Mouse (Mus musculus): ENCODE data around the gene Zfp866.

The Zfp866 gene

DNA sequence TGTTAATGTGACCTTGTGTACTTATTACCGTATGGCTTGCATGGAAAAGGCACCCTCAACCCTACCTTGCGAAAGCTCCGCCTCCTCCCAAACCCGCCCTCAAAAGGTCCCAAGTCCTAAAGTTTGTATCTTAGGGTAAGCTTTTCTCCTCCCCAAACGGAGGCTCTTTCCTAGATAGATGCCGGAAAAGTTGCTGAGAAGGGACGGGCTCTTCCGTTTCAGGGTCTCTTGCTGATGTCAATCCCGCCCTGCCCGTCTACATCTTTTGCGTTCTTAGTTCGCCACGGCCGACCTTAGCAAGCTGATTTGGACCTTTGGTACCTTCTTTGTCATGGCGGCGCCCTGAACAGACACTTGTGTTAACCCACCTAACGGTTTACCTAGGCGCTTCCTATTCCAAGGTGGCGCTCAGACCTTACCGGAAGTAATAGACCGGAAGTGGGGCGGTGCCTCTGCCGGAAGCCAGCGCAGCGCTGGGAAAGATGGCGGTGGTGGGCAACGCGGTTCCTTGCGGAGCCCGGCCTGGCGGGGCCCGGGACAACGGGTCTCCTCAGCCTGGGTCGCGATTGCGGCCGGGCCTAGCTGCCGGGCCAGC, at the start of gene Zfp866, which contains the start of gene Atp13a1:
TSS of gene Zfp866 (minus strand) at position 406 of the 595 bp plus-strand sequence.
TSS of gene Atp13a1 (plus strand) at position 391 of the 595 bp plus-strand sequence.
- DNase-seq: peak; percentile 93

DNA sequence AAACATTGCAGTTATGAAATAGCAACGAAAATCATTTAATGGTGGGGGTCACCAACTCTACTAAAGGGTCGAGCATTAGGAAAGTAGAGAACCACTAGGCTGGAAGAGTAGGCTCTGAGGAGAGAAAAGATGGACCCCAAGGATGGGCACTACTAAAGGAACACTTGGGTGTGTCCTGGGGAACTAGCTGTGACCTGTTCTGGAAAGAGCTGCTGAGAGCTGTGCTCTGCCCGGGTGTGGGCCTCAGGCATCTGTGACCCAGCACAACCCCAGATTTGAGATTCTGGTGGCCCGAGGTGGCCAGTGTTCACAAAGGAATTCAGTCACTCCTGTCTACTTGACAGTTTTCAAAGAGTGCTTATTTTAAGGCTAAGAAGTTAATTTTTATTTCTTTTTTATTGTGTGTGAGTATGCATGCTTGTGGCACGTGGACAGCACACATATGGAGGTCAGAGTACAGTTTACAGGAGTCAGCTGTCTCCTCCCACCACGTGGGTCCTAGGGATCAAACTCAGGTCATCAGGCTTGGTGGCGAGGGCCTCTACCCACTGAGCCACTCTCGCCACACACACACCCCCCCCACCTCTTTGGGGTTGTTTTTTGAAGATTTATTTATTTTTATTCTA, 46.2 kb upstream of the Zfp866 start:
- DNase-seq: peak; percentile 57

DNA sequence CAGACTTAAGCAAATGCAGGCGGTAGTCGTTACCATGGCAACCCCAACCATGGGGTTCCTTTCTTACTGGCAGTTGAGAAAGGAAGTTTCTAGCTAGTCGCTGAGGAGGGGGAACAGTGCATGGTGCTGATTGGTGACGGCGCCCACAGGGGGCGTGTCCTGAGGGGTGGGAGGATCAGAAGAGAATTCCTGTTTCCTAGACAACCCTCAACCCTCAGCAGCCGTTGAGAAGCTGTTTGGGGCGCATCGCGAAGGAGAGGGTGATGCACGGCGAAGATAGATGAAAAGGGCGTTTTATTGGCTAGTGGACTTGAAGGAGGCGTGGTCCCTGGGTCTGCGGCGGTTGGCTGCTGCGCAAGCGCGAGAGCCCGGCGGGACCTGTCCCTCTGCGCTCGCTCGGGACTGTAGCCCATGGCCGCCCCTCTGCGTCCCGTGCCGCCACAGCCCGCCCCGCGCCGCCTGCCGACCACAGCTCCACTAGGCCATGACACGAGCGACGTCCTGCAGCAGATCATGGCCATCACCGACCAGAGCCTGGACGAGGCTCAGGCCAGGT, 41.4 kb upstream of the Zfp866 start, which contains the start of gene Pbx4:
TSS of gene Pbx4 (plus strand) at position 194 of the 556 bp plus-strand sequence.
- DNase-seq: peak; percentile 91

DNA sequence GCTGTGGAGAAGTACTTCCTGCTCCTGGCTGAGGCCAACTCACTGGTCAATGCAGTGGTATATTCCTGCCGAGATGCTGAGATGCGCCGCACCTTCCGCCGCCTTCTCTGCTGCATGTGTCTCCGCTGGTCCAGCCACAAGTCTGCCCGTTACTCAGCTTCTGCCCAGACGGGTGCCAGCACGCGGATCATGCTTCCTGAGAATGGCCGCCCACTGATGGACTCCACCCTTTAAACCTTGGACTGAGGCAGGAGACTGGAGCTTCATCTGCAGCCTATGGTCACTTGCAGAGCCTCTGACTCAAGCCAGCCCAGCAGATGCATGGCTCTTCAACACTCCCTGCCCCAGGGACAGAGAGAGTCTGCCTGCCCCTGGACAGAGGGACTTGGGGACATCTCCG, 35.4 kb upstream of the Zfp866 start:
- DNase-seq: no peak

DNA sequence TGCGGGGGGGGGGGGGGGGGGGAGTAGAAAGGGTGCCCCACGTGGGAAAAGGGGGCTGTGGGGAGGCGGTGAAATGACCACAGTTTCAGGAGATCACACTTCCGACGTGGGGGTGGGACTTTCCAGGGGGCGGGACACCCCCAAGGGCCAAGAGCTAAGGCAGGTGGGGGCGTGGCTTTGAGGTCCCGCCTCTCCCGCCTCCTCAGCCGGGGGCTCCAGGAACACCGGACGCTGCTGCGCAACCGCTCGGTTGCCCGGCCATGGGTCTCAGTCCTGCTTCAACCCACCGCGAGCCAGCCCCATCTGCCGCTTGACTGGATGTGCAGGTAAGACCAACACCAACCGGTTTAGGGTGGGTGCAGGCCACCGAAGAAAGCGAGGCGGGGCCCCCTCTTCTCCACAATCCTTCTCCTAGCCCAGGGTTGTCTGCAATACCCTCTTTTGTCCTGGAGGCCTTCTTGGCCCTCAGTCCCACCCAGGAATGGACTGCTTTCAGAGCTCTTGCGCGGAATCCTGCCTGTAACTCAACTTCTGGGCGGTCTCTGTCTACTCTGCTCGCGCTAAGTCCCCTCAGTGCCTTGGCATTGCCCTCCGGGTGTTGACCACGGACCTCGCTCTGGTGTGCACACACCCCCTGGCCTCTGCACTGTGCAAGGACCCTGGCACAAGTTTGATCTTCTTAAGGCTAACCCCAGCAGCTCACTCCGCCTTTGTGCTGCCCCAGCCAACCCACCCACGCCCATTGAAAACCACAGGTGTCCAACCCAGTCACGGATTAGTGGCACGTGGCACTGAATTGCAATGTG, 31.6 kb upstream of the Zfp866 start, which contains the start of gene Lpar2:
TSS of gene Lpar2 (plus strand) at position 44 of the 806 bp plus-strand sequence.
- DNase-seq: peak; percentile 88

DNA sequence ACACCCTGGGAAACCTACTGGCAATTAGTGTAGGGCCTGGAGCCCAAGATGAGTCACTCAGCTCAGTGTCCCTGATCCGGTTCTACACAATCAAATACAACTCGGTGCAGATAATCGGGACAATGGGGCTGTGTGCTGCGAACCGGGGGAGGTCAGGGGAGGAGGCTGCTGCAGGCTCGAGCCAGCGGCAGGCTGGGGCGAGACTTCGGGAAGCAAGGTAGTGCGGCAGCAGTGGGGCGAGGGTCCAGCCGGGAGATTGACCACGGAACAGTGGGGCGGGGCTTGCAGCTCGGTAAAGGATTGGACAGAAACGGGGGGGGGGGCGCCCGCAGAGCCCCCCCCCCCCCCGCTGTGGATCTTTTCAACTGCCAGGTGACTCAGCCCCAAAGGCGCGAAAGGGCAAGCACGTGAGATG, 31.0 kb upstream of the Zfp866 start:
- DNase-seq: peak; percentile 76

DNA sequence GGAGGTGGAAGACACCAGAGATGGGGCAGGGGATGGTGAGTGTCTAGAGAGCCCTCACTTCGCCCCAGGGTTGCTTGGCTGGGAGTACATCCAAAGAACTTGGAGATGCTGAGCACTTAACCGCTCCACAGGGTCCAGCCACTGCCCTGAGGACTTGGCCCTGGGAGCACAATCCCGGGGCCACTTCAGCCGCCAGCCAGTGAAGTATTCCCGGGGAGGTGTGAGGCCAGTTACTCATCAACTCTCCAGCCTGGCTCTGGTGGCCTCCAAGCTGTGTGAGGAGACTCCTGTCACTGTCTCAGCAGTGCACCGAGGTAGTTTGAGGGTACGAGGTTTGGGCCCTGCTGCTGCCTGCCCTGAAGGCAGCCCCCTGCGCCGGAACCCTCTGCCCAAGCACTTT, 29.5 kb upstream of the Zfp866 start:
- DNase-seq: peak; percentile 67

DNA sequence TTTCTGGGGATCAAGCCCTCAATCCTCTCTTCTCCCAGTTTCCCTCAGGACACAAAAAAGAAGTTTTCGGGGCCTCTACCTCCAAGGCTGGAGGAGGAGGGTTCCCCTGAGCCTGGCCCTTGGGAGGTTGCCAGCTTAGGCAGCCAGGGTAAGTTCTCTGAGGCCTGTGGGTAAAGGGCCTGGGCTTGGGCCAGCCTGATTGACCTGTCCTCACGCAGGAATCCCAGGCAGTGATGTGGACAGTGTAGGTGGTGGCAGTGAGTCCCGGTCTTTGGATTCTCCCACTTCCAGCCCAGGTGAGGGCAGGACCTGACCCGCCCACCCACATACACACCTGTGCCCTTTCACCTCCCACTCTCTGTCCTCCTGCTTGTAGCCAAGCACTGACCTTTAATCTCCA, 24.4 kb upstream of the Zfp866 start:
- no peak for DNase-seq

DNA sequence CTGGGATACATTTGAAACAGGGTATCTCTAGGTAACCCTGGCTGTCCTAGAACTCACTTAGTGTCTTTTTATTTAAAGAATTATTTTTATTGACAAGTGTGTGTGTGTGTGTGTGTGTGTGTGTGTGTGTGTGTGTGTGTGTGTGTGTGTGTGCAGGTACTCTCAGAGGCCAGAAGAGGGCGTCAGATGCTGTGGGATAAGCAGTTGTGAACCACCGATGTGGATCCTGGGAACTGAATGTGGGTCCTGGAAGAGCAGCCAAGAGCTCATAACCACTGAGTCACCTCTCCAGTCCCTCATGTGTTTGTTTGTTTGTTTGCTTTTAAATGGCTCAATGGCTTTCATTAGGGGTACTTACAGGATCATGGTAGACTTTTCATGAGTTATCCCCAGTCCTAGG, 23.9 kb upstream of the Zfp866 start:
- DNase-seq: no peak

DNA sequence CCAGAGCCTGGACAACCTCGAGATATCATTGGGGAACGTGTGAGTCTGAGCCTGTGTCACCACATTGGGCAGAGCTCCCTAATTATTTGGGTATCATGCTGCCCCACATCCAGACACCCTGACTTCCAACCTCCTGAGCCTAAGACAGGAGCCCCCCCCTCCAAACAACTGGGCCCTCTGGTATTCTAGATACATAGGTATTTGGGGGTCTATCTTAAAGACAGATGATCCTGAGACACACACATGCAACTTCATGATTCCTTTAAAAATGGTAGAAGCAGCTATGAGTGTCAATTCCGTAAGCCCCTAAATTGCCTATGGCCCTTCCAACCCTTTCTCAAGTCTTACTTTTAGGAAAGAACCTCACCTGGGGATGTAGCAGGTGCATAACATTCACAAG, 18.8 kb upstream of the Zfp866 start:
- DNase-seq: no peak

DNA sequence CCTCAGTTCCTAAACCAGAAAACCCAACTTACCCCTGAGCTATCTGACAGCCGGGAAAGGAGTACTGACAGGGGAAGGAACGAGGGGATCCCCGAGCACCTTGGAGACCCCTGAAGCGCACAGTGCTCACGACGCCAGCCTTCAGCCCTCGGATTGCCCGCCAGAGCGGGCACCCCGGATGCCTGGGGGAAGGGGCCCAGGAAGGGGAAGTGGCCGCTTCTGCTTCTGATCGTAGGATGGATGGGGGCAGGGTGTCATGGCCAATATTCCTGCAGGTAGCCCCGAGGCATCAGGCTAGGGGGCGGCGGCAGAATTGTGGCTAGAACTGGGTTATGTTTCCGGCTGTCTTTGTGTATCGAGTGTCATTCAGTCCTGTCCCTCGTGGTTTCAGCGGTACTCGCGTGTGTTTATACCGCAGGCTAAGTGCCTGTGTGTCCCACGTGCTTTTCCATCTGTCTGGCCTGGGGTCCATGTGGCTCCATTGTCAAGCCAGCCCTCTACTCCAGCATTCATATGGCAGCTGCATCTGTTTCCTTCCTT, 18.0 kb upstream of the Zfp866 start:
- DNase-seq: peak; percentile 46

DNA sequence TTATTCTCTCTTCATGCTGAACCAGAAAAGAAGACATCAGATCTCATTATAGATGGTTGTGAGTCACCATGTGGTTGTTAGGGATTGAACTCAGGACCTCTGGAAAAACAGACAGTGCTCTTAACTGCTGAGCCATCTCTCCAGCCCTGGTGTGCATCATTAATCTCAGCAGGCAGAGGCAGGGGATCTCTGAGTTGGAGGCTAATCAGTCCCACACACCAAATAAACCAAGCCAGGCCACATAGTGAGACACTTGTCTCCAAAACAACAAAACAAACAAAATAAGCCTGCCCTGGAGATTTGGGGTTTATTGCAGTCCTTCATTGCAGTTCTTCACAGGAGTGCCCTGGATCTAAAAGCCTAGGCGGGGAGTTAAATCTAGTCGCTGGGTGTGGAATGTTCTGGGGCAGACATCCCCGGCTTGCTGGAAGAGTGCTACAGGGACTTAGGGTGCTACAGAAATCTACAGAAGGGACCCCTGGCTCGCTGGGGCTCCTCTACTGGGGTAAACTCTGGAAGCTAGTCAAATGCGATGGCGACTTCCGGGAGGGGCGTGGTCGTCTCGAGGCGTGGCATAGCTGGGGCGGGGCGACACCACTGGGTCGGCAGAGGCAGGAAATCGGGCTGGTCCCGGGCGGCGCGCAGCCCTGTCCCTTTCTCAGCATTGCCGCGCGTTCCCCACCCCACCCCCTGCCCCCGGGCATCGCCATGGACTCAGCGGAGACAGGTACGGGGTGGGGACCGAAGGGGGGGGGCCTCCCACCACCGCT, 17.3 kb upstream of the Zfp866 start, which contains the start of gene Gmip:
TSS of gene Gmip (plus strand) at position 586 of the 770 bp plus-strand sequence.
- peak; percentile 90 for DNase-seq

DNA sequence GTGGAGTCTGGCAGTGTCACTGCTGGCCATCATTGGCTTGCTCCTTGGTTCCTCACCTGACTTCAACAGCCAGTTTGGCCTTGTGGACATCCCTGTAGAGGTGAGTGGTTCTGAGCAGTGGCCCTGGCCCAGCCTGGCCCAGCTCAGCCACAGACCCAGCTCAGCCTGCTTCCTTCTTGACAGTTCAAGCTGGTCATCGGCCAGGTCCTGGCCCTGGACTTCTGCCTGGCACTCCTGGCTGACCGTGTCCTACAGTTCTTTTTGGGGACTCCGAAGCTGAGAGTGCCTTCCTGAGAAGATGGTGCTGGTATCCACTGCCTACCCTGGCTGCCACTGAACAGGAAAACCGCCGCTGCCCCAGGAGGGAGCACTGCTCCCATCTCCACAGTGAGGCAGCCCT, 16.3 kb upstream of the Zfp866 start:
- no peak for DNase-seq

DNA sequence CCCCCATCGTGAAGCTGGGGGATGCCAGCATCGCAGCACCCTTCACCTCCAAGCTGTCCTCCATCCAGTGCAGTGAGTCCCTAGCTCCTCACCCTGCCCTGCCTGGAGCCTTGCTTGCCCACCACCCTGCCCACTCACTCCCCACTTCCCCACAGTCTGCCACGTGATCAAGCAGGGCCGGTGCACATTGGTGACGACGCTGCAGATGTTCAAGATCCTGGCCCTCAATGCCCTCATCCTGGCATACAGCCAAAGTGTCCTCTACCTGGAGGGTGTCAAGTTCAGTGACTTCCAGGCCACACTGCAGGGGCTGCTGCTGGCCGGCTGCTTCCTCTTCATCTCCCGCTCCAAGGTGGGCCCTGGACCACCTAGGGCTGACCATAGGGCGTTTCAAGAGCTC, 14.5 kb upstream of the Zfp866 start:
- DNase-seq: no peak

DNA sequence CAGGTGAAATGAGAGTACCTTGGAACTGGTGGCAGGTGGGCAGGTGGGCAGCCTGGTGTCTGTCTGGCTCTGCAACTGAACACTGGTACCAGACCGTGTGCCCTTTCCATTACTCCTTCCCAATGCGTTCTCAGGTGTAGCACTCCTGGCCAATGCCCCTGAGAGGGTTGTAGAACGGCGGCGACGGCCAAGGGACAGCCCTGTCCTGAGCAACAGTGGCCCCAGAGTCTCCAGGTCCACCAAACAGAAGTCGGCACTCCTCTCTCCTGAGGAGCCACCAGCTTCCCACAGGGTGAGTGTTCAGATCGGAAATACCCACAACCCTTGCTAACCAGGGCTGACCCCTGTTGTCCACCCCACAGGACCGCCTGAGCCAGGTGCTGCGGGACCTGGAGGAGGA, 14.1 kb upstream of the Zfp866 start:
- no peak for DNase-seq

DNA sequence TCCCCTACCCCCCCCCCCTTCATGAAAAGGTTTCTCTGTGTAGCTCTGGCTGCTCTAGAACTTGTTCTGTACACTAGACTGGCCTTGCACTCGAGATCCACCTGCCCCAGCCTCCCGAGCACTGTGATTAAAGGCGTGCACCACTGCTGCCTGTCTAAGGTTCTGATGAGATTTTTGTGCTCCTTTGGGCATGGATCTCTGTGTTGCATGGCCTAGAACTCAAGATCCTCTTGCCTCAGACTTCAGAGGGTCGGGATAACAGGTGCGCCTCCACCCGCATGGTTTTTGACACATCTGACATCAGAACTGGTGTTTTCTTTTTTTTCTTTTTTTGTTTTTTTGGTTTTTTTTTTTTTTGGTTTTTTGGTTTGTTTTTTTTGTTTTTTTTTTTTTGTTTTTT, 13.6 kb upstream of the Zfp866 start:
- DNase-seq: peak; percentile 2

DNA sequence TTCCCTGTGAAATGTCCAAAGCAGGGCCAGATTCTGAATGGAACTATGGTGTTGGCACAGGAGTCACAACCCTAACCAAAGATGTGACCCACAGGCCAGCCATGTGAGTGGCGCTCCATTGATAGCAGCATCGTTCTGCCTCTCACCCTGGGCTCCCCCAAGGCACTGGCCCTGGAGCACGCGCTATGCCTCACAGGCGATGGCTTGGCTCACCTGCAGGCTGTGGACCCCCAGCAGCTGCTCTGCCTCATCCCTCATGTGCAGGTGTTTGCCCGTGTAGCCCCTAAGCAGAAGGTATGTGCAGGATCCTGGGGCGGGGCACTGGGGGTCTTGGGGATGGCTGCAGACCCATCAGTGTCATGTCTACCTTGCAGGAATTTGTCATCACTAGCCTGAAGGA, 12.4 kb upstream of the Zfp866 start:
- DNase-seq: peak; percentile 6

DNA sequence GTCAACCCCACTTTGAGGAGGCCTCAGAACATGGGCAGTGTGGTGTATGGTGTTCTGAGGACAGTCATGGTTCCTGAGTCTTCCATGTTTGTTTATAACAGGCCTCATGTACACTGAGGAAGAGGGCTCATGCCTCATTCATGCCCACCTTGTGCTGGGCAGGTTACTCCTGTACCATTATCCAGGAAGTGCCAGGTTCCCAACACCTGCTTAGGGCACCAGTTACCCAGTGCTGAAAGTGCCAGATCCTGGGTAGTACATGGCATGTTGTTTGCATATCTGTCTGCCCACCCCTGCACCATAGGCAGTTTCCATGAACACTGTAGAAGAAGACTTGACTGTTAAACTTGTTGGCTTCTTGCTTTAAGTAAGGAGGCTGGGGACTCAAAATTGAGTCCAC, 11.2 kb upstream of the Zfp866 start:
- peak; percentile 2 for DNase-seq

DNA sequence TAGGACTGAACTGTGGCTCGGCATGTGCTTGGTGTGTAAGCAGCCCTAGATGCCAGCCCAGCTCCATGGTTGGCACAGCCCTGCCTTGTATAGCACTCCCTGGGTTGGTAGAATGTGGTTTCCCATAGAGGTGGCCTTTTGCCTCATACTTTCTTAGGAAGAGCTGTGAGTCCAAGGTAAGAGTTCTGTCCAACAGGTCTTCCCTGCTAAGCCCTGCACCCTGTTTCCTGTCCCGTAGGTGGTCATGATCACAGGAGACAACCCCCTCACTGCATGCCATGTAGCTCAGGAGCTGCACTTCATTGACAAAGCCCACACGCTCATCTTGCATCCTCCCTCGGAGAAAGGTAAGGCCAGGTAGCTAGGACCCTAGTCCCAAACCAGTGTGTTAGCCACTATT, 10.8 kb upstream of the Zfp866 start:
- peak; percentile 2 for DNase-seq

DNA sequence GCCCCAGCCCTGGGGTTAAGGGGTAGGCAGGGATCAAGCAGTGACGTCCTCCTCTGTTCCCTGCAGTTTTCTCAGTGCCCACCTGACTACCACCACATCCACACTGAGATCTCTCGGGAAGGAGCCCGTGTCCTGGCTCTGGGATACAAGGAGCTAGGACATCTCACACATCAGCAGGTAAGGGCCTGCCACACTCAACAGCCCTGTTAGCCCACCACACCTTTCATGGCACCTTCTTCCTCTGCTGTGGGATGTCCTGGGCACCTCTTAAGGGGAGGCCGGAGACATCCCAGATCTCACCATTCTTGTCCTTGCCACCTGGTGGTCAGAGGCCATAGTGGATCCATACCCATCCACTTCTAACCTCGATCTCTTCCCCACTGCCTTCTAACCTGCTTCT, 9.0 kb upstream of the Zfp866 start:
- DNase-seq: peak; percentile 5

DNA sequence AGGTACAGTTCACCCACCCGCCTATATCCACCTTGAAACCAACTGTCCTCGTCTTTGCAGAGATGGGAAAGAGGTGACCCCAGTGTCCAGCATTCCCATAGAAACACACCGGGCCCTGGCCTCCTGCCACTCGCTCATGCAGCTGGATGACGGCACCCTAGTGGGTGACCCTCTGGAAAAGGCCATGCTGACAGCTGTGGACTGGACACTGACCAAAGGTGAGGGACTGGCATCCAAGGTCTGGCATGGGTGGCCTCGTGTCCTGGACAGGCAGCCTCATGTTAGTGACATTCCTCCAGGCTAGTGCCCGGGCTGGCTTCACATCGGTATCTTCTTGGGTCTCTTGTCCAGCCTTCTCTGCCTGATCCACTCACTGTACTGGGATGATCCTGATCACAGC, 8.3 kb upstream of the Zfp866 start:
- peak; percentile 11 for DNase-seq

DNA sequence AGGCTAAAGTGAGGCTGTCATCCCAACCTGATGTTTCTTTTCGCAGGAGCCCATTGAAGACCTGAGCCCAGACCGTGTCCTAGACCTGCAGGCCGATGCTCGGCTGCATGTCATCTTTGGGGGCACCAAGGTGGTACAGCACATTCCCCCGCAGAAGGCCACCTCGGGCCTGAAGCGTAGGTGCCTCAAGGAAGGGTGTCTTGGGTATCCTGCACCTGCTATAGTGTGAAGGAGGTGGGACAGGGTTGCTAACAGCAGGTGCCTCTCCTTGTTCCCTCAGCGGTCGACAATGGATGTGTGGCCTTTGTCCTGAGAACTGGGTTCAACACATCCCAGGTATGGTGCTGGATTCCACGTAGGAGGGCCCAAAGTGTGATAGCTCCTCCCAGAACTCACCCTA, 6.7 kb upstream of the Zfp866 start:
- DNase-seq: peak; percentile 3
